Mouse (Mus musculus) bone marrow macrophage, adult 2 months (primary cell): ENCODE measurements around the gene Magi2.

Source experiments
- CTCF ChIP-seq: IDR thresholded peaks from 2 replicates; pipeline ENCODE4 v1.5.1; 2012; ENCODE audit warnings: low read depth, mild to moderate bottlenecking, low read length, moderate library complexity
- POLR2A ChIP-seq: IDR thresholded peaks from 2 replicates; pipeline ENCODE4 v1.6.1; 2012; ENCODE audit warnings: mild to moderate bottlenecking, low read depth, low read length, borderline replicate concordance

DNA sequence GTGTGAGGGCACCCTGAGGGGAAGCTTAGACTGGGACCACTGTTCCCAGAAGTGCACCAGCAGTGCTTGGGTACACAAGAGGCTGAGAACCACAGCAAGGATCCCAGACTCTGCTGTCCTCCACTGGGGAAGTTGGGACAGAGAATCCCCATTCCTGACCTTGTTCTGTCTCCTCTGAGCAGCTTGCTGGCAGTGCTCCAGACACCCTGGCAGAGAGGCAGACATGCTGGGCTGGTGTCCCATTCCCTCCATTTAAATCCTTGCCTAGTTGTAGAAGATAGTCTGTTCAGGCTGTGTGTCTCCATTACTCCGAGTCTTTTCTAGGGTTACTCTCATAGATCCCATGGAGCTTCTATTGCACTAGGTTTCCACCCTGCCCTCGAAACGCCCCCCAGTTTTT lies 256.1 kb downstream of the Magi2 start:
- TF ChIP-seq POLR2A (no peak), CTCF (no peak)
